Mouse (Mus musculus): ENCODE data around the gene Serpinb12. TPM values are rescaled to one million over a fixed set of nuclear protein-coding genes. Genes with fewer than 3 reads are reported as not detected.

The Serpinb12 gene
- not detected in 4 replicates for total RNA-seq (2023; ENCODE audit: inconsistent age)

GRCm38 (mm10) chr1:106934265-106934664 is at the start of gene Serpinb12:
Gene Serpinb12, plus strand, starts transcription at chr1:106934449.

GRCm38 (mm10) chr1:106980684-106981083 is 46.4 kb downstream of the Serpinb12 start, which contains the start of gene Serpinb13:
Gene Serpinb13, plus strand, starts transcription at chr1:106980984.

Other genes starting within 250 kb of the Serpinb12 start
- gene Bcl2, start 220.2 kb upstream of the Serpinb12 start, total RNA-seq (2023; ENCODE audit: inconsistent age), result 67.9 to 72.4 TPM (median 68.4 TPM) in 4 replicates
- 23.3 to 31.3 TPM (median 28.8 TPM) in 4 replicates for gene Kdsr, start 174.7 kb upstream of the Serpinb12 start, total RNA-seq (2023; ENCODE audit: inconsistent age)
- 126 to 137 TPM (median 129 TPM) in 4 replicates for gene Vps4b, start 137.7 kb upstream of the Serpinb12 start, total RNA-seq (2023; ENCODE audit: inconsistent age)
- not detected in 4 replicates for gene Serpinb5, start 73.3 kb upstream of the Serpinb12 start, total RNA-seq (2023; ENCODE audit: inconsistent age)
- not detected in 4 replicates for gene Serpinb13, start 46.5 kb downstream of the Serpinb12 start, total RNA-seq (2023; ENCODE audit: inconsistent age)
- not detected in 4 replicates for gene Serpinb3a, start 117.9 kb downstream of the Serpinb12 start, total RNA-seq (2023; ENCODE audit: inconsistent age)
- gene Serpinb3d, start 149.1 kb downstream of the Serpinb12 start, total RNA-seq (2023; ENCODE audit: inconsistent age), result not detected in 4 replicates

Measured in B cell, adult (primary cell).